Mouse (Mus musculus): Measurements from ENCODE around the gene Ak5.
"Not testable (repeated sequence)": the region's sequence is repeated elsewhere in the genome, so short reads cannot be mapped to it uniquely, and the experiment has no call there.

The Ak5 gene

GRCm38 (mm10) chr3:152586191-152586590, 82.0 kb downstream of the Ak5 start:
- no peak for TF ChIP-seq NANOG (IDR thresholded peaks at IDR 0.05; ENCODE audit: borderline replicate concordance, low read length)
- H3K4me3 ChIP-seq (replicated peaks; ENCODE audit: low read length), result no peak overlapping the region
- H3K36me3 ChIP-seq (ENCODE audit: insufficient read depth, low read length), result no peaks in the 10 kb centered on the region
- H3K9me3 ChIP-seq (ENCODE audit: low read length), result no peaks in the 10 kb centered on the region
- H3K4me1 ChIP-seq (replicated peaks; ENCODE audit: low read depth, low read length), result 0 out of 2 replicates have a peak, but pooled peaks cover 4% of the 10 kb centered on the region
- H3K27me3 ChIP-seq (ENCODE audit: insufficient read depth, low read length), result no peaks in the 10 kb centered on the region

GRCm38 (mm10) chr3:152585581-152585980, 82.6 kb downstream of the Ak5 start:
- Histone ChIP-seq H3K4me3 (replicated peaks; ENCODE audit: low read length) (no peak overlapping the region), H3K27me3 (ENCODE audit: insufficient read depth, low read length) (no peaks in the 10 kb centered on the region)

GRCm38 (mm10) chr3:152583033-152583432, 85.1 kb downstream of the Ak5 start:
- H3K4me1 ChIP-seq (replicated peaks; ENCODE audit: low read depth, low read length), result 0 out of 2 replicates have a peak, but pooled peaks cover 4% of the 10 kb centered on the region
- H3K27me3 ChIP-seq (ENCODE audit: insufficient read depth, low read length), result peaks cover 4% of the 10 kb centered on the region; the same call in 1 of the 2 replicates
- H3K36me3 ChIP-seq (ENCODE audit: insufficient read depth, low read length), result no peaks in the 10 kb centered on the region
- no peak overlapping the region for H3K4me3 ChIP-seq (replicated peaks; ENCODE audit: low read length)
- TF ChIP-seq POU5F1 (IDR thresholded peaks at IDR 0.05; ENCODE audit: borderline replicate concordance, low read length), result no peak
- TF ChIP-seq NANOG (IDR thresholded peaks at IDR 0.05; ENCODE audit: borderline replicate concordance, low read length), result no peak
- TF ChIP-seq CTCF (conservative IDR thresholded peaks at IDR 0.05; ENCODE audit: low read length), result no peak
- H3K9me3 ChIP-seq (ENCODE audit: low read length), result no peaks in the 10 kb centered on the region

More at GRCm38 (mm10) chr3:152585581-152585980, 82.6 kb downstream of the Ak5 start:
- no peaks in the 10 kb centered on the region for H3K9me3 ChIP-seq (ENCODE audit: low read length)
- TF ChIP-seq NANOG (IDR thresholded peaks at IDR 0.05; ENCODE audit: borderline replicate concordance, low read length), result no peak
- TF ChIP-seq POU5F1 (IDR thresholded peaks at IDR 0.05; ENCODE audit: borderline replicate concordance, low read length), result no peak
- no peak for TF ChIP-seq CTCF (conservative IDR thresholded peaks at IDR 0.05; ENCODE audit: low read length)
- H3K4me1 ChIP-seq (replicated peaks; ENCODE audit: low read depth, low read length), result 0 out of 2 replicates have a peak, but pooled peaks cover 4% of the 10 kb centered on the region
- H3K36me3 ChIP-seq (ENCODE audit: insufficient read depth, low read length), result no peaks in the 10 kb centered on the region

GRCm38 (mm10) chr3:152581853-152582252, 86.3 kb downstream of the Ak5 start:
- not testable (repeated sequence) for H3K4me1 ChIP-seq (replicated peaks; ENCODE audit: low read depth, low read length); H3K27me3 ChIP-seq (ENCODE audit: insufficient read depth, low read length); H3K4me3 ChIP-seq (replicated peaks; ENCODE audit: low read length); H3K9me3 ChIP-seq (ENCODE audit: low read length); H3K36me3 ChIP-seq (ENCODE audit: insufficient read depth, low read length)

GRCm38 (mm10) chr3:152579984-152580591, 88.1 kb downstream of the Ak5 start:
- Histone ChIP-seq H3K27me3 (ENCODE audit: insufficient read depth, low read length) (peaks cover 4% of the 10 kb centered on the region; the same call in 1 of the 2 replicates), H3K4me3 (replicated peaks; ENCODE audit: low read length) (no peak overlapping the region), H3K9me3 (ENCODE audit: low read length) (no peaks in the 10 kb centered on the region), H3K4me1 (replicated peaks; ENCODE audit: low read depth, low read length) (0 out of 2 replicates have a peak, but pooled peaks cover 4% of the 10 kb centered on the region), H3K36me3 (ENCODE audit: insufficient read depth, low read length) (no peaks in the 10 kb centered on the region)
- no peak for TF ChIP-seq NANOG (IDR thresholded peaks at IDR 0.05; ENCODE audit: borderline replicate concordance, low read length)
- no peak for TF ChIP-seq POU5F1 (IDR thresholded peaks at IDR 0.05; ENCODE audit: borderline replicate concordance, low read length)
- TF ChIP-seq CTCF (conservative IDR thresholded peaks at IDR 0.05; ENCODE audit: low read length), result no peak

GRCm38 (mm10) chr3:152578282-152579228, 89.6 kb downstream of the Ak5 start:
- H3K4me1 ChIP-seq (replicated peaks; ENCODE audit: low read depth, low read length), result 0 out of 2 replicates have a peak, but pooled peaks cover 4% of the 10 kb centered on the region
- no peak for TF ChIP-seq NANOG (IDR thresholded peaks at IDR 0.05; ENCODE audit: borderline replicate concordance, low read length)
- no peak for TF ChIP-seq CTCF (conservative IDR thresholded peaks at IDR 0.05; ENCODE audit: low read length)
- TF ChIP-seq POU5F1 (IDR thresholded peaks at IDR 0.05; ENCODE audit: borderline replicate concordance, low read length), result no peak
- H3K36me3 ChIP-seq (ENCODE audit: insufficient read depth, low read length), result no peaks in the 10 kb centered on the region
- H3K27me3 ChIP-seq (ENCODE audit: insufficient read depth, low read length), result peaks cover 4% of the 10 kb centered on the region; the same call in 1 of the 2 replicates
- H3K4me3 ChIP-seq (replicated peaks; ENCODE audit: low read length), result no peak overlapping the region
- H3K9me3 ChIP-seq (ENCODE audit: low read length), result no peaks in the 10 kb centered on the region

- Histone ChIP-seq H3K36me3 (ENCODE audit: insufficient read depth, low read length) (no peaks in the 10 kb centered on the region), H3K9me3 (ENCODE audit: low read length) (no peaks in the 10 kb centered on the region), H3K4me3 (replicated peaks; ENCODE audit: low read length) (no peak overlapping the region), H3K27me3 (ENCODE audit: insufficient read depth, low read length) (peaks cover 4% of the 10 kb centered on the region; the same call in 1 of the 2 replicates), H3K4me1 (replicated peaks; ENCODE audit: low read depth, low read length) (0 out of 2 replicates have a peak, but pooled peaks cover 4% of the 10 kb centered on the region)
- TF ChIP-seq NANOG (IDR thresholded peaks at IDR 0.05; ENCODE audit: borderline replicate concordance, low read length) (no peak), POU5F1 (IDR thresholded peaks at IDR 0.05; ENCODE audit: borderline replicate concordance, low read length) (no peak), CTCF (conservative IDR thresholded peaks at IDR 0.05; ENCODE audit: low read length) (no peak)
These were observed 90.4 kb downstream of the Ak5 start for GRCm38 (mm10) chr3:152577763-152578162.

GRCm38 (mm10) chr3:152577273-152577672, 90.9 kb downstream of the Ak5 start:
- peaks cover 4% of the 10 kb centered on the region; the same call in 1 of the 2 replicates for H3K27me3 ChIP-seq (ENCODE audit: insufficient read depth, low read length)
- no peaks in the 10 kb centered on the region for H3K36me3 ChIP-seq (ENCODE audit: insufficient read depth, low read length)
- no peaks in the 10 kb centered on the region for H3K4me1 ChIP-seq (replicated peaks; ENCODE audit: low read depth, low read length)
- TF ChIP-seq NANOG (IDR thresholded peaks at IDR 0.05; ENCODE audit: borderline replicate concordance, low read length), result no peak
- TF ChIP-seq CTCF (conservative IDR thresholded peaks at IDR 0.05; ENCODE audit: low read length), result no peak
- no peak for TF ChIP-seq POU5F1 (IDR thresholded peaks at IDR 0.05; ENCODE audit: borderline replicate concordance, low read length)
- H3K9me3 ChIP-seq (ENCODE audit: low read length), result no peaks in the 10 kb centered on the region
- H3K4me3 ChIP-seq (replicated peaks; ENCODE audit: low read length), result no peak overlapping the region
